In the genomic region with DNA sequence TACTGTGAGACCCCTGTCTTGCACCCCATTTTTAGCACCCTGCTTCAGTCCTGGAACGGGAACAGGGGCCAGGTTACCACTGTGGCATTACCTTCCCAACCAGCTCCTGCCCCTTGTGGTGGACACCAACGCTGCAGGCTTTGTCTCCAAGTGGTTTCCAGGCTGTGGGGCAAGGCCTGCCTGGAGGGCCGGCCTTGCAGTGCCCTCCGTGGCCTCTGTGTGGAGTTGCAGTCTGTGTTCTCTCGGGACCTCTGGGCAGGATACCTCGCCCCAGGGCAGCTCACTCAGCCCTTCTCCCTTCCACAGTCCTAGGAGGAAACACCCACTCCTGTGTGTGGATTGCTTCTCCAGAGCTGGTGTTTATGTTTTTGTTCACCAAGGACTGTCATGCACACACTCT, we compare ENCODE assay signal across 7 mouse cellular contexts. TPM values are rescaled to one million over a fixed set of nuclear protein-coding genes. Genes with fewer than 3 reads are reported as not detected.
DNase-seq lines count a peak whose midpoint lies in the region; ATAC-seq lines count a peak whose summit lies in the region.

No protein-coding gene starts in this region.

- ATAC-seq in intestine, embryonic 15.5 days: peak; percentile 84
- ATAC-seq in midbrain, embryonic 11.5 days (ENCODE audit: low FRiP score): peak; percentile 94

- 0 out of 2 replicates have a peak overlapping the region, but pooled peaks have one; percentile 9 for H3K4me2 ChIP-seq in intestine, embryonic 15.5 days (replicated peaks)
- no peak overlapping the region for H3K4me2 ChIP-seq in midbrain, embryonic 11.5 days

- no peaks in the 10 kb centered on the region for H3K36me3 ChIP-seq in intestine, embryonic 15.5 days
- no peaks in the 10 kb centered on the region for H3K36me3 ChIP-seq in midbrain, embryonic 11.5 days (ENCODE audit: control insufficient read depth, insufficient read depth, low read length)

- no peaks in the 10 kb centered on the region for H3K9me3 ChIP-seq in intestine, embryonic 15.5 days
- no peaks in the 10 kb centered on the region for H3K9me3 ChIP-seq in midbrain, embryonic 11.5 days (ENCODE audit: control insufficient read depth, low read length)

- peak overlapping the region; percentile 54 for H3K27ac ChIP-seq in intestine, embryonic 15.5 days
- peak overlapping the region; percentile 28; the same call in 1 of the 2 replicates for H3K27ac ChIP-seq in midbrain, embryonic 11.5 days (ENCODE audit: low read depth, low read length)

- H3K27me3 ChIP-seq in intestine, embryonic 15.5 days (replicated peaks): no peaks in the 10 kb centered on the region
- no peaks in the 10 kb centered on the region for H3K27me3 ChIP-seq in midbrain, embryonic 11.5 days (ENCODE audit: control insufficient read depth, insufficient read depth, low read length)

- WGBS in intestine, embryonic 15.5 days: 6% methylated on average over 6 of the region's 6 CpGs
- WGBS in midbrain, embryonic 11.5 days: under 1% methylated on average over 6 of the region's 6 CpGs

- H3K4me1 ChIP-seq in intestine, embryonic 15.5 days (replicated peaks): peaks cover 31% of the 10 kb centered on the region
- H3K4me1 ChIP-seq in midbrain, embryonic 11.5 days (ENCODE audit: control insufficient read depth, insufficient read depth, low read length): peaks cover 10% of the 10 kb centered on the region

- no peak overlapping the region for H3K9ac ChIP-seq in intestine, embryonic 15.5 days
- H3K9ac ChIP-seq in midbrain, embryonic 11.5 days (ENCODE audit: low read length): peak overlapping the region; percentile 37; the same call in 1 of the 2 replicates

- peak; percentile 83 for DNase-seq in adrenal gland, adult 8-10 months
- DNase-seq in embryo, embryonic 11 days: peak; percentile 93
- DNase-seq in gastrocnemius, postnatal 4 days (ENCODE audit: low spot score in 2 of 2): peak; percentile 60 to 80
- peak; percentile 32 to 60 for DNase-seq in left cerebral cortex, postnatal 25 days (ENCODE audit: low spot score in 2 of 2)
- DNase-seq in midbrain, embryonic 11.5 days (ENCODE audit: low spot score, missing footprints): peak; percentile 98
- DNase-seq in spleen, postnatal 36 days (ENCODE audit: low spot score in 2 of 2): peak; percentile 52 to 53

- H3K4me3 ChIP-seq in intestine, embryonic 15.5 days (replicated peaks): no peak overlapping the region
- no peak overlapping the region for H3K4me3 ChIP-seq in midbrain, embryonic 11.5 days (ENCODE audit: low read depth, low read length)

- intact Hi-C loops in left cerebral cortex, postnatal 25 days (cut with DNase I): loop anchor here (5.0 kb wide), 1 partner anchor 182 kb away; no protein-coding TSS in a partner anchor

RNA-seq across cellular contexts. Expression of gene Slc12a8, which starts 43.2 kb away (rescaled TPM):
- under 1 TPM; 0.55 to 0.91 (median 0.77) TPM for total RNA-seq in adrenal gland, adult 8-10 months (2022)
- total RNA-seq in gastrocnemius, postnatal 4 days (2021): under 1 TPM; 0.52 TPM
- polyA plus RNA-seq in intestine, embryonic 15.5 days (2015; fragmentation: Nextera tagmentation; extraction: Ambion mirVana): 6.2 and 7.2 TPM in 2 replicates
- under 1 TPM; 0.48 to 0.87 TPM for total RNA-seq in left cerebral cortex, postnatal 25 days (2021)
- 1.2 and 1.3 TPM in 2 replicates for polyA plus RNA-seq in midbrain, embryonic 11.5 days (2014; fragmentation: Nextera tagmentation; extraction: Ambion mirVana)

Comparison
In these comparisons a context has a peak if more than half of its experiments do, and no peak if none do; other contexts are left out.
1. DNase-seq: peak in every context shown above with its lines; median percentile 98 in midbrain, embryonic 11.5 days; 93 in embryo, embryonic 11 days; 83 in adrenal gland, adult 8-10 months; 70 in gastrocnemius, postnatal 4 days; 52 in spleen, postnatal 36 days; 46 in left cerebral cortex, postnatal 25 days.